Mouse (Mus musculus) lung, embryonic 16.5 days (tissue): Measurements from ENCODE around the gene Hoxb5. TPM values are rescaled to one million over a fixed set of nuclear protein-coding genes. Genes with fewer than 3 reads are reported as not detected.
A peak's percentile ranks its signal among the peaks of the same experiment; 100 is the strongest.

ENCODE experiments used
- ATAC-seq: fragments of 200-750 bp; cut with Nextera tagmentation; 2 replicates; pipeline ENCODE4 v1.8.0; 2017; ENCODE audit warnings: low read depth, mild to moderate bottlenecking, moderate library complexity
- H3K27ac ChIP-seq: fragments of 300-500 bp; sonication (generic); 2 replicates; pipeline ENCODE4 v1.5.1; 2014; ENCODE audit warnings: mild to moderate bottlenecking, control low read depth, low read length
- H3K27me3 ChIP-seq: fragments of 300-500 bp; sonication (generic); 2 replicates; pipeline ENCODE4 v1.6.1; 2014; ENCODE audit warnings: low read depth, low read length, mixed read lengths; ENCODE audit not compliant: control insufficient read depth, insufficient read depth
- H3K36me3 ChIP-seq: fragments of 300-500 bp; sonication (generic); 2 replicates; pipeline ENCODE4 v1.6.1; 2014; ENCODE audit warnings: low read length; ENCODE audit not compliant: control insufficient read depth, insufficient read depth
- H3K4me1 ChIP-seq: fragments of 300-500 bp; sonication (generic); replicated peaks from 2 replicates; pipeline ENCODE4 v1.6.1; 2014; ENCODE audit warnings: low read length, mixed read lengths; ENCODE audit not compliant: control insufficient read depth, insufficient read depth
- H3K4me2 ChIP-seq: fragments of 300-500 bp; sonication (generic); 2 replicates; pipeline ENCODE4 v1.6.1; 2014; ENCODE audit warnings: low read depth, low read length, control low read depth
- H3K4me3 ChIP-seq: fragments of 300-500 bp; sonication (generic); 2 replicates; pipeline ENCODE4 v1.5.1; 2014; ENCODE audit warnings: mild to moderate bottlenecking, low read length, control low read depth
- H3K9ac ChIP-seq: fragments of 300-500 bp; sonication (generic); 2 replicates; pipeline ENCODE4 v1.6.1; 2014; ENCODE audit warnings: low read length, control low read depth
- H3K9me3 ChIP-seq: fragments of 300-500 bp; sonication (generic); 2 replicates; pipeline ENCODE4 v1.6.1; 2016; ENCODE audit warnings: low read length; ENCODE audit not compliant: control insufficient read depth
- WGBS: fragments of 180-500 bp; shearing (Covaris S2); extraction: QIAGEN DNeasy Blood & Tissue Kit; methylation state at CpG from one replicate; pipeline ENCODE4 v1.1.7; 2014; 5-methylcytosine and 5-hydroxymethylcytosine counted together
- polyA plus RNA-seq: library from polyadenylated mRNA; unstranded; fragments of >200 nt; fragmentation: Nextera tagmentation; extraction: Ambion mirVana; gene quantifications from 2 replicates; pipeline ENCODE4 v1.2.1, GENCODE M21; 2015

Hoxb5 gene
- polyA plus RNA-seq, 1 experiment from 2014 or later = 46.6 TPM

DNA sequence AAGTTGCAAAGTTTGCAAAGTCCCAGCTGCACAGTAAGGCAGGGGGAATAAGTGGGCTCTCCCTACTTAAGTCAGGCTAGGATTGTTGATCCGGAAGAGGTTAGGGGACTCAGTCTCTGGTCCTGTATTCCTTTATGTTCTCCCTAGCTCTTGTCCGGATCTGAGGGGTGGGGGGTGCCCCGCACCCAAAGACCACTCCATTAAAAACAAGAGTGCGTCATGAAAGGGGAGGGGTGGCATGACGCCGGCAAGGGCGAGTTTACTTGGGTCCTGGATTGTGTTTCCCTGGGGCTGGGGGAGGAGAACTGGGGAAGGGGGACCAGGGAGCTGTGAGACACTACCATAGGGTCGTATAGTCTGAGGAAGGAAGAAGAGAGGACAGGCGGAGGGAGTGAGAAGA is 3.4 kb upstream of the Hoxb5 start:
- under 1% methylated on average over 9 of the region's 9 CpGs for WGBS
- H3K4me3 ChIP-seq = peak overlapping the region; percentile 61
- ATAC-seq = no peak
- H3K4me1 ChIP-seq = peaks cover 10% of the 10 kb centered on the region; the same call in 1 of the 2 replicates
- H3K4me2 ChIP-seq = peak overlapping the region; percentile 79
- no peaks in the 10 kb centered on the region for H3K36me3 ChIP-seq
- peak overlapping the region; percentile 47 for H3K27ac ChIP-seq
- peaks cover 77% of the 10 kb centered on the region for H3K27me3 ChIP-seq
- H3K9me3 ChIP-seq = no peaks in the 10 kb centered on the region
- H3K9ac ChIP-seq = peak overlapping the region; percentile 77

DNA sequence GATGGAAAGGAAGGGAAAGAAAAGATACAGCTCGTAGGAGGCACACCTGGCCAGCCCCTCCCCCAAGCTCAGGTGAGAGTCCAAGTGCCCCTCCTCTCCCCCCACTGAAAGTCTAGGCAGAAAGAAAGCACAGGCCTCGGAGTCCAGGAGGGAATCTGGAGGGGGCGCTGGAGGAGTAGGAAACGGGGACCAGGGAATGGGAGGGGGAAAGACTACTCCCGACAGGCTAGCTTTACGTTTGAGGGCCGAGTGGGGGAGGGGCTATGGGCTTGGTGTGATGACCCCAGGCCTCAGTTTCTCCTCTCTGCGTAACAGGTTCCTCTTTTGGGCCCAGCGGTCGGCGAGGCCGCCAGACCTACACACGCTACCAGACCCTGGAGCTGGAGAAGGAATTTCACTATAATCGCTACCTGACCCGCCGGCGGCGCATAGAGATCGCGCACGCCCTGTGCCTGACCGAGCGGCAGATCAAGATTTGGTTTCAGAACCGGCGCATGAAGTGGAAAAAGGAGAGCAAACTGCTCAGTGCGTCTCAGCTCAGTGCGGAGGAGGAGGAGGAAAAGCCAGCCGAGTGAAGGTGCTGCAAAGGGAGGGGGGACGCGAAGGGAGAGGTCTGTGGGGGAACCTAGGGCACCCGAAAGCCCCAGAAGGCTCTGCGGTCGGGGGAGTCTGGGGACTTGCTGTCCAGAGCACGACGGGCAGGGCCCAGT is 2.6 kb upstream of the Hoxb5 start:
- WGBS = 1% methylated on average over 35 of the region's 35 CpGs
- Histone ChIP-seq H3K9me3 (no peaks in the 10 kb centered on the region), H3K36me3 (no peaks in the 10 kb centered on the region), H3K4me2 (peak overlapping the region; percentile 79), H3K27ac (peak overlapping the region; percentile 47), H3K27me3 (peaks cover 76% of the 10 kb centered on the region), H3K9ac (peak overlapping the region; percentile 77), H3K4me1 (peaks cover 8% of the 10 kb centered on the region; the same call in 1 of the 2 replicates), H3K4me3 (peak overlapping the region; percentile 61)
- no peak for ATAC-seq

DNA sequence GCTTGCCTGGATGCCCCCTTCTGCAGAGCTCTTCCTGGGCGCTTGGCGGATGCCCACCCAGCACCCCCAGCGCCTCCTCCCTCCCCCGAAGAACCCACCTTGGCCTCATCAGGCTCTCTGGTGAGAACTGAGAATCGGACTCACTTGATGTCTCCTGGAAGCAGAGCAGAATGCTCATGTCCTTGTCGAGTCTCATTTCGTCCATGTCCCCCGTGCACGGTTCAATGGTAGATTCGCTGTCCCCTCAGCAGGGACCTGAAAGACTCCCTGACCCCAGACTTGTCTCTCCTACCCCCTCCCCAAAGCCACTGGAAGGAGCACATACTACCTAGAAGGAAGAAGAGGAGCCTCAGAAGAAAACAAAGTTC is 2.1 kb upstream of the Hoxb5 start:
- Histone ChIP-seq H3K36me3 (no peaks in the 10 kb centered on the region), H3K9me3 (no peaks in the 10 kb centered on the region), H3K27me3 (peaks cover 75% of the 10 kb centered on the region), H3K9ac (peak overlapping the region; percentile 77), H3K4me2 (peak overlapping the region; percentile 79), H3K4me1 (peaks cover 7% of the 10 kb centered on the region), H3K27ac (peak overlapping the region; percentile 21), H3K4me3 (peak overlapping the region; percentile 61)
- ATAC-seq = no peak
- 20% methylated on average over 9 of the region's 10 CpGs for WGBS

DNA sequence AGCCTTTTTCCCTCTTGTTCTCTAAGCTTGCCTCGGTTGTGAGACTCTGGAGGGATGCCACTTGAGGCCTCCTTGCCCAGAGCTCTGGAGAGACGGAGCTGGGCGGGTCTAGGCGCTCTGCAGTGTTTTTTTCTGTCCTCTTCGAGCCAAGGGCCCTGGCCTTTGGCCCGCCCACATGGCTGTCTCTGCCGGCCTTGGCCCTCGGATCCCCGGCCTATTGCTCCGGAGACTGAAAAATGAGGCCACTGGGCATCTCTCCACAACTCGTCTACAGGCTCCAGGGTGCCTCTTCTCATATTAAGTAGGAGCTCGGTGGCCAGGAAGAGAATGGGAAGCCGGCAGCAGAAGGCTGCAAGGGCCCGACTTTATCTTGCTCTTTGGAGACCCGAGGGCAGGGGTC is 1.3 kb upstream of the Hoxb5 start:
- 7% methylated on average over 15 of the region's 15 CpGs for WGBS
- peak overlapping the region; percentile 73 for H3K27ac ChIP-seq
- H3K27me3 ChIP-seq = peaks cover 73% of the 10 kb centered on the region
- ATAC-seq = peak; percentile 18; the same call in 1 of the 2 replicates
- no peaks in the 10 kb centered on the region for H3K36me3 ChIP-seq
- H3K4me1 ChIP-seq = peaks cover 7% of the 10 kb centered on the region
- H3K4me3 ChIP-seq = peak overlapping the region; percentile 58
- H3K9ac ChIP-seq = peak overlapping the region; percentile 64
- no peaks in the 10 kb centered on the region for H3K9me3 ChIP-seq
- peak overlapping the region; percentile 79 for H3K4me2 ChIP-seq

DNA sequence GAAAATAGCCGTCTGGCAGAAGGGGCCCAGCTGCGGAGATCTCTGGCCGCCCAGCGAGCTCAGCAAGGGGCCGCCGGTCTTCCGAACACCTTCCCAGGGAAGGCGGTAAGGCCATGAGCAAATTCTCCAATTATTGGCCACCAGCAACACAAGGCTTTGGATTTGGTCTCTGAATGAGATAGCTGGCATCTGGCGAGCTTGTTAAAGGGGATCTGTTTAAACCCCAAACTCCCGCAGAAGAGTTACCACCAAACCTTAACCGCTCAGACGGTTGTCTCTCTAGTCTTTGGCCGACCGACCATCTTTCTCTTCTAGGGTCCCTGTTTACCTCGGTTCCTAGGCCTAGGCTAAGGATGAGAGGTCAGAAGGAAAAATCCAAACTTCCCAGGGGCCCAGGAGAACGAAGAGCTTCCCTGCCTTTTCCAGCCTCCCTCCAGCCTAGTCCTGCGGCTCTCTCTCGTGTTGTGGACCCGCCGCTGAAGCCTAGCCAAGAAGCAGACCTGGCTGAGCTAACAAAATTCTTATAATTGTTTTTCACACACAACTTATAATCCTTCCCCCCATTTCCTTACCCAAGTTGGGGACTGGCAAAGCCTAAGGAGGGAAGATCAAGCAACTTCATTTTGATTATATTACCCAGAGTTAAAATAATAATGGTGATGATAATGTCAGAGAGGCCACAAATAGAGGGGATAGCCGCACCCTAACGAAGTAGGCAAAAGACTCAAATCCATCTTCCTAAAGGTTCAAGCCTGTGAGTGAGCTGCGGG is 570 bp upstream of the Hoxb5 start:
- peak overlapping the region; percentile 64 for H3K9ac ChIP-seq
- WGBS = 16% methylated on average over 23 of the region's 23 CpGs

DNA sequence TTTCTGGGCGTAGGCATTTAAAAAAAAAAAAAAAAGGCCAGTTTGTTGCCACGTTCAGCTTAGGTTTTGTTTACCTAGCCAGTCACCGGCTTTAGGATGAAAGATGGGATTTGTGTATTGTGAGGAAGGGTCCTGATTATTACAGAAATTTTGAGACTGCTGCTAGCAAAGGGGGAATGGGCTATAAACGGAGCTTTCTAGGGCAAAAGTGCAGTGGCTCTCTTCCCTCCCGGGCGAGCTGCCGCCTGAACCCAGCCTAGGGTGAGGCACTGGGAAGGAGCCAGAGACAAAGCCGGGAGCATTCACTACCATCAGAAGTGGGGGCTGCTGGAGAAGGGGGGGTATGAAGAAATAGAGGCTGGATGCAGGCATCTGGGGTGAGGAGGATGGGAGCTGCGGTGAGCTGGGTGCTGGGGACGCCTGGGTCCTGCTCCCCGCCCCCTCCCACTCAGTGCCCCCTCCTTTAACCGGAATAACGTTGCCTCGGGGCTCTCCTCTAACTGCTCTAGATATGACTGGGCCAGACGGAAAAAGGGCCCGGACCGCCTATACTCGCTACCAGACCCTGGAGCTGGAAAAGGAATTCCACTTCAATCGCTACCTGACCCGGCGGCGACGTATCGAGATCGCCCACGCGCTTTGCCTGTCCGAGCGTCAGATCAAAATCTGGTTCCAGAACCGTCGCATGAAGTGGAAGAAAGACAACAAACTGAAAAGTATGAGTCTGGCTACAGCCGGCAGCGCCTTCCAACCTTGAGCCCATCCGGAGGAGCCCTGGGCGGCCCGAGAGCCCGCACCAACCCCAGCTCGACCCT is 1.5 kb downstream of the Hoxb5 start:
- no peaks in the 10 kb centered on the region for H3K36me3 ChIP-seq
- no peaks in the 10 kb centered on the region for H3K9me3 ChIP-seq
- ATAC-seq = no peak
- 1% methylated on average over 38 of the region's 38 CpGs for WGBS
- peak overlapping the region; percentile 76 for H3K9ac ChIP-seq
- peaks cover 10% of the 10 kb centered on the region for H3K4me1 ChIP-seq
- peak overlapping the region; percentile 79 for H3K4me2 ChIP-seq
- H3K27ac ChIP-seq = peak overlapping the region; percentile 95
- H3K4me3 ChIP-seq = peak overlapping the region; percentile 58
- H3K27me3 ChIP-seq = peaks cover 67% of the 10 kb centered on the region

More for the DNA sequence above, 570 bp upstream of the Hoxb5 start:
- peak overlapping the region; percentile 79 for H3K4me2 ChIP-seq
- H3K36me3 ChIP-seq = no peaks in the 10 kb centered on the region
- ATAC-seq = no peak
- peaks cover 7% of the 10 kb centered on the region for H3K4me1 ChIP-seq
- H3K9me3 ChIP-seq = no peaks in the 10 kb centered on the region
- peak overlapping the region; percentile 73 for H3K27ac ChIP-seq
- H3K4me3 ChIP-seq = peak overlapping the region; percentile 58
- peaks cover 68% of the 10 kb centered on the region for H3K27me3 ChIP-seq

DNA sequence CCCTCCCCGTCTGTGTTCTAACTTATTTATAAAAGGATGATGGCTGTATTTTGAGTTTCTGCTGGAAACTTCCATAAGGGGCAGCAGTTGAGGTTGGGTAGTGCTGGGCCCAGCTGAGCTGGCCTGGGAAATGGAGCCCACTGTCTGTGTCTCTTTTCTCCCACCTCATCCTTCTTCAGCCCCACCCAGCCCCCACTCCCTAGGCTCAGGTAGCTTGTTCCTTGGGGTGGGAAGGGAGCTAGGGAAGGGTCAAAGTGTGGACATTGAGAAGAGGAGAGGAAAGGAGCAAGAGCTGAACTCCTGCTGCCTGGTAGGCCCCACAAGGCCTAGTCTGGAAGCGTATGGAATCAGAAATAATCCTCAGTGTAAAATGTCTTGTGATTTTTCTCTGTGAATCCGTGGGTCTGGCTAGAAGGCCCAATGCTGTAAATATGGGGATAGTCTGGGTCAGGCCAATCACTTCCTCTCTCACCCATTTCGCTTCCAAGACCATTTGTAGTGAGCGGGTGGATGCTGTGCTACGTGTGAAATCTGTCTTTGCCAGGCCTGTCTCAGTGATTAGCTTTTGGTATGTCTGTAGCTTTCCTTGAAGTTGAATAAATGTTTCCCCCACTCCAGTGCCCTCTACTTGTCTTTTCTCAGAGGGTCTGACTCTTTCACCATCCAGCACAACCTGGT is 2.5 kb downstream of the Hoxb5 start:
- Histone ChIP-seq H3K9me3 (no peaks in the 10 kb centered on the region), H3K36me3 (no peaks in the 10 kb centered on the region), H3K4me1 (peaks cover 6% of the 10 kb centered on the region), H3K9ac (peak overlapping the region; percentile 76), H3K4me3 (peak overlapping the region; percentile 58), H3K27ac (peak overlapping the region; percentile 95), H3K27me3 (peaks cover 61% of the 10 kb centered on the region), H3K4me2 (peak overlapping the region; percentile 79)
- no peak for ATAC-seq
- WGBS = 47% methylated on average over 6 of the region's 6 CpGs

DNA sequence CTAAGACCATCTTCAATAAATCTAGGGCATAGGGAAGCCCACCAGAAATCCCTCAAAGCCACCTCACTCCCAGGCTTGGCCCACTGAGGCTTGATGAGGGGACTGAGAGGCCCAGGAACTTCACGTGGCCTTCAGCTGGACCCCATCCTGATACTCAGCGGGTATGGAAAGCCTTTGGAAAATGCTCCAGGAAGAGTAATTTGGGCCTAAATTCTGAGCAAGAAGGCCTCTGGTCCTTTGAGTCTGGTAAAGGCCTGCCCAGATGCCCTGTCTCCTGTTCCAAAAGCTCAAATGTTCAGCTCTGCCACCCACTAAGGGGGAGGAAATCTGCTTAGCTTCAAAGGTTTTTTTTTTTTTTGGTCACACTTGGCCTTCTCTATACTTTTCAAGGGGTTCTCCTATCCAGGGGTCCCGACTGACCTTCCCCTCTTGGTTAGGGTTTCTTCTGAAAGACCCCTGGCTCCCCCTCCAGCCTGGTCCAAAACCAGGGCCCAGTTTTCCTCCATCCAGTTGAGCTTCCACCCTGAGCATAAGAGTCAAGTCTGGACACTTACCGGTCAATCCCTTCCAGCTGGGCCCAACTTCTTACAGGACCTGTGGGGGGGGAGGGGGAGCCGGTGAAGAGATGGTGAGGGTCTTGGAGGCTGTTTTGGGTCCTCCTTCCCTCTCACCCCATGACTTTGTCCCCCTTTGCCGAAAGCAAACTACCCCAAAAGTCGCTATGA is 3.2 kb downstream of the Hoxb5 start:
- H3K9me3 ChIP-seq = no peaks in the 10 kb centered on the region
- ATAC-seq = no peak
- H3K36me3 ChIP-seq = no peaks in the 10 kb centered on the region
- peak overlapping the region; percentile 79 for H3K4me2 ChIP-seq
- 27% methylated on average over 7 of the region's 7 CpGs for WGBS
- peak overlapping the region; percentile 58 for H3K4me3 ChIP-seq
- peak overlapping the region; percentile 95 for H3K27ac ChIP-seq
- H3K9ac ChIP-seq = peak overlapping the region; percentile 76
- H3K27me3 ChIP-seq = peaks cover 56% of the 10 kb centered on the region
- peaks cover 5% of the 10 kb centered on the region for H3K4me1 ChIP-seq
